Mouse (Mus musculus) intestine, embryonic 14.5 days (tissue): Measurements from ENCODE around the gene Vac14. TPM values are rescaled to one million over a fixed set of nuclear protein-coding genes. Genes with fewer than 3 reads are reported as not detected.

Experiments
- ATAC-seq: fragments of 200-750 bp; cut with Nextera tagmentation; replicated peaks from 2 replicates; pipeline ENCODE4 v1.8.0; 2017; ENCODE audit warnings: low read depth, moderate number of reproducible peaks, moderate TSS enrichment, moderate library complexity; ENCODE audit not compliant: low FRiP score, low TSS enrichment
- DNase-seq: peaks from one replicate; pipeline ENCODE4 v3.0.0-alpha.2; 2018; ENCODE audit warnings: low spot score
- H3K27ac ChIP-seq: fragments of 300-500 bp; sonication (generic); 2 replicates; pipeline ENCODE4 v1.5.1; 2014; ENCODE audit warnings: low read depth, mild to moderate bottlenecking, control low read depth
- H3K27me3 ChIP-seq: fragments of 300-500 bp; sonication (generic); replicated peaks from 2 replicates; pipeline ENCODE4 v1.6.1; 2014; ENCODE audit warnings: low read length, control low read depth; ENCODE audit not compliant: control insufficient read depth, insufficient read depth
- H3K36me3 ChIP-seq: fragments of 300-500 bp; sonication (generic); 2 replicates; pipeline ENCODE4 v1.6.1; 2014; ENCODE audit warnings: low read length, control low read depth; ENCODE audit not compliant: control insufficient read depth, insufficient read depth
- H3K4me1 ChIP-seq: fragments of 300-500 bp; sonication (generic); replicated peaks from 2 replicates; pipeline ENCODE4 v1.6.1; 2014; ENCODE audit warnings: low read length, control low read depth, mixed read lengths; ENCODE audit not compliant: control insufficient read depth, insufficient read depth
- H3K4me2 ChIP-seq: fragments of 300-500 bp; sonication (generic); 2 replicates; pipeline ENCODE4 v1.6.1; 2014; ENCODE audit warnings: low read length
- H3K4me3 ChIP-seq: fragments of 300-500 bp; sonication (generic); 2 replicates; pipeline ENCODE4 v1.5.1; 2014; ENCODE audit warnings: low read depth, low read length, control low read depth, mixed read lengths
- H3K9ac ChIP-seq: fragments of 300-500 bp; sonication (generic); 2 replicates; pipeline ENCODE4 v1.6.1; 2014; ENCODE audit warnings: mild to moderate bottlenecking, low read length
- H3K9me3 ChIP-seq: fragments of 300-500 bp; sonication (generic); 2 replicates; pipeline ENCODE4 v1.6.1; 2016; ENCODE audit warnings: low read length, control low read depth; ENCODE audit not compliant: control insufficient read depth
- WGBS: fragments of 180-500 bp; shearing (Covaris S2); extraction: QIAGEN DNeasy Blood & Tissue Kit; methylation state at CpG from one replicate; pipeline ENCODE4 v1.1.7; 2014; 5-methylcytosine and 5-hydroxymethylcytosine counted together
- polyA plus RNA-seq: library from polyadenylated mRNA; unstranded; fragments of >200 nt; fragmentation: Nextera tagmentation; extraction: Ambion mirVana; gene quantifications from 2 replicates; pipeline ENCODE4 v1.2.1, GENCODE M21; 2014

The Vac14 gene
- polyA plus RNA-seq, 1 experiment from 2014 or later, result 27.2 TPM

DNA sequence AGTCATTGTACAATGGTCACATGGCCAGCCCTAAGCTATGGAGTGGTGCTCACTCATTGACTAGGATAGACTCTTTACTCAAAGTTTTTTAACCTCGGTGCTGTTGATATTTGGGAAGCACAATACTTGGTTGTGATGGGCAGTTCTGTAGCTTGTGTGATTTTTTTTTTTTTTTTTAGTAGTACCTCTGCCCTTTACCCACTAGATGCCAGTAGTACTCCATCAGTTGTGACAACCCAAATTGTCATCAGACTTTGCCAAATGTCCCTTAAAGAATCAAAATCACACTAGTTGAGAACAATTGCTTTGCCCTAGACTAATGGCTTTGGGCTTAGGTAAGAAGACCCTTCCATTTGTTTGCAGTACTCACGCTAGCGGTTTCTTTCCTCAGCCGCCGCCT, 1.5 kb downstream of the Vac14 start:
- no peaks in the 10 kb centered on the region for H3K9me3 ChIP-seq
- DNase-seq (no peak), ATAC-seq (no peak)
- H3K4me1 ChIP-seq, result peaks cover 9% of the 10 kb centered on the region
- no peak overlapping the region for H3K9ac ChIP-seq
- no peak overlapping the region for H3K27ac ChIP-seq
- no peaks in the 10 kb centered on the region for H3K27me3 ChIP-seq
- 87% methylated on average over 5 of the region's 5 CpGs for WGBS
- H3K4me2 ChIP-seq, result peak overlapping the region; percentile 70
- H3K36me3 ChIP-seq, result no peaks in the 10 kb centered on the region
- no peak overlapping the region for H3K4me3 ChIP-seq

DNA sequence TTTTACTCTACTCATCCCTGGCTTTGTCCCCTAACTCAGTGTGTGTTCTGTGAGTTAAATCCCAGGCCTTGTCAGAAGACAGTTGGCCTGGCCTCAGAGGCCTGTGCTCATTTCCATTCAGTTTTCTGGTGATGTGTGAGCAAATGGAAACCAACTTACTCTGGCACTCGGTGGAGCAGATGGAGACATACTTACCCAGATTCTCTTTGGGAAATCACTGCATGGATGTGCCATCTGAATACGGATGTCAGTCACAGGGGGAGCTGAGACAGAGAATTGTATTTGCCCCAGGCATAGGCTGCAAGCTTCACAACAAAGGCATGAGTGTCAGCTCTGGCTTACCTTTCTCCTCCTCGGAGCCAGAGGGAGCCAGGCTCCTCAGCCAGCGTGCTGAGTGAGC, 8.0 kb downstream of the Vac14 start:
- Histone ChIP-seq H3K36me3 (no peaks in the 10 kb centered on the region), H3K4me1 (no peaks in the 10 kb centered on the region; the same call in 1 of the 2 replicates), H3K27ac (no peak overlapping the region), H3K4me2 (no peak overlapping the region), H3K9me3 (no peaks in the 10 kb centered on the region), H3K4me3 (no peak overlapping the region), H3K9ac (no peak overlapping the region), H3K27me3 (no peaks in the 10 kb centered on the region)
- no peak for ATAC-seq
- DNase-seq, result no peak
- 80% methylated on average over 4 of the region's 4 CpGs for WGBS

DNA sequence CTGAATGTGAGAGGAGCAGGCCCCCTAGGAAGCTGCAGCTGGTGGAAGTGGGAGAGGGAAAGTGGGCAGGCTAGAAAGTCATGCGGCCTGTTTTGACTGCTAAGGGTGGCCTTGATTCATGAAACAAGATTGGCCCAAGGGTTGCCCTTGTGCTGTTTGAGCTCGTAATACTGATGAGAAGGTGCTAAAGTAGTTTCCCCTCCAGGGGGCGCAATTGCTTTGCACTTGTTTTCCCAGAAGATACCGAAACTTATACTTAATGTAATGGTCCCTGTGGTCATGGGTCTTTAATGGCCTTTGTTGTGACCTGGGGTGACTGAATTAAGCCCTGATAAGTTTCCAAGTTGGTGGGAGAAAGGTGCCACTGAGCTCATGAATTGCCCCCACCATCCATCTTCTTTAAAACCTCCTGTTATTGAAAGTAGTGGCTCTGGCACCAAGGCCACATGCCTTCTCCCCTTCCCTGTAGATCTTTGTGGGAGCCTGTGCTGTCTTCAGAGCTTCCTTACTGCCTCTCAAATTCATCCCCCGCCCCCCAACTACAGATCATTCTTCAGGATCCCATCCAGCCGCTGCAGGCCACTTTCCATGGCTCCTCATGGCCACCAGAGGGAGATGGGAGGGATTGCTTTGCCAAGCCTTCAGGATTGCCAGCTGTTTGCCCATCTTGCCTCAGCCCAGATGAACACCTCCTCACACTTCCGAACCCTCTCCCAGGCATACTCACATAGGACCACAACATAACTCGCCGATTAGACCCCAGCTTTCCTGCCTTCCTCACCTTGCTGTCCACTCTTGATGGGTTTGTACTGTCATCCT, 11.1 kb downstream of the Vac14 start:
- Histone ChIP-seq H3K36me3 (peaks cover 26% of the 10 kb centered on the region), H3K9me3 (no peaks in the 10 kb centered on the region), H3K27ac (peak overlapping the region; percentile 24; the same call in 1 of the 2 replicates), H3K4me1 (no peaks in the 10 kb centered on the region; the same call in 1 of the 2 replicates), H3K9ac (no peak overlapping the region), H3K27me3 (no peaks in the 10 kb centered on the region), H3K4me2 (no peak overlapping the region), H3K4me3 (no peak overlapping the region)
- ATAC-seq (no peak), DNase-seq (peak; percentile 78)
- 64% methylated on average over 9 of the region's 9 CpGs for WGBS

DNA sequence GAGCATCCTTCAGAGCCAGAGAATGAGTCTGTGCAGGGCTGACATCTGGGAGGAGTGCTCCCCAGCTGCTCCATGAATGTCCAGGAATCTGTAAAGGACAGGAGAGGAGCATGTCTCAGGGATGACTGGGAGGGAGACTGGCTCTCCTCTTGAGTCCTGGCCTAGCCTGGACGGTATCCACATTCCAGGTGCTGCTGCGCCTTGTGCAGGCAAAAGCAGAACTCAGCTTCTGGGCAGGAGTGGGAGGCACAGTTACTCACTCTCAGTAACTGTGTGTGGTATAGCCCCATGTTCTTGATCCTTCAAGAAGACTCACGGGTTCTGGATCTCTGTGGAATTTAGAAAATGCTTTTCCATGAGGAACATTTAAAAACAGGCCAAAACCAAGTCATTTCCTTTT, 11.7 kb downstream of the Vac14 start:
- no peaks in the 10 kb centered on the region for H3K27me3 ChIP-seq
- peak overlapping the region; percentile 24; the same call in 1 of the 2 replicates for H3K27ac ChIP-seq
- H3K9me3 ChIP-seq, result no peaks in the 10 kb centered on the region
- no peak for DNase-seq
- ATAC-seq, result no peak
- H3K36me3 ChIP-seq, result peaks cover 31% of the 10 kb centered on the region
- H3K4me1 ChIP-seq, result no peaks in the 10 kb centered on the region; the same call in 1 of the 2 replicates
- H3K4me3 ChIP-seq, result no peak overlapping the region
- 84% methylated on average over 3 of the region's 3 CpGs for WGBS
- no peak overlapping the region for H3K9ac ChIP-seq
- no peak overlapping the region for H3K4me2 ChIP-seq

DNA sequence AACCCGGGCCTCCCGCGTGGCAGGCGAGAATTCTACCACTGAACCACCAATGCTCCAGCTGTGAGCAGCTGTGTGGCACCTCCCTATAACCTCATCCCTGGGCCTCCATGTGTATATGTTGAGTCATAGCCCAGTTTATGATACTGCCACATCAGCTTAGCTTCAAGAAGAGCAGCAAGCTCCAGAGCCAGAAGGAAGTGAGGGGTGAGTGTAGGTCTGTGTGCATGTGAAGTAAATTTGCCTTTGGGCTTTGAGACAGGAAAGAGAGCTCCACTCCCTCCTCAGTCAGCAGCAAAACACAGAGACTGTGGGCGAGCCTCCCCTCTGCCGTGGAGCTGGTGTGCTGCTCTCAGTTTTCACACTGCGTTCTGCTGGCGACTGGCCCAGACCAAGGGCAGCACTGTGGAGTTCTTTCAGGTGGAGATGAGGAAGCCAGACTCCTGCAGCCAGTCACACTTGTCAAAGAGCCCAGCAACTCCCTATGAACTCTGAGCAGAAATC, 12.2 kb downstream of the Vac14 start:
- no peak overlapping the region for H3K9ac ChIP-seq
- peak; percentile 57 for ATAC-seq
- peaks cover 36% of the 10 kb centered on the region for H3K36me3 ChIP-seq
- H3K4me1 ChIP-seq, result no peaks in the 10 kb centered on the region; the same call in 1 of the 2 replicates
- H3K4me2 ChIP-seq, result peak overlapping the region; percentile 20; the same call in 1 of the 2 replicates
- no peak overlapping the region for H3K4me3 ChIP-seq
- no peaks in the 10 kb centered on the region for H3K9me3 ChIP-seq
- H3K27ac ChIP-seq, result peak overlapping the region; percentile 69
- DNase-seq, result peak; percentile 87
- 65% methylated on average over 8 of the region's 8 CpGs for WGBS
- no peaks in the 10 kb centered on the region for H3K27me3 ChIP-seq

DNA sequence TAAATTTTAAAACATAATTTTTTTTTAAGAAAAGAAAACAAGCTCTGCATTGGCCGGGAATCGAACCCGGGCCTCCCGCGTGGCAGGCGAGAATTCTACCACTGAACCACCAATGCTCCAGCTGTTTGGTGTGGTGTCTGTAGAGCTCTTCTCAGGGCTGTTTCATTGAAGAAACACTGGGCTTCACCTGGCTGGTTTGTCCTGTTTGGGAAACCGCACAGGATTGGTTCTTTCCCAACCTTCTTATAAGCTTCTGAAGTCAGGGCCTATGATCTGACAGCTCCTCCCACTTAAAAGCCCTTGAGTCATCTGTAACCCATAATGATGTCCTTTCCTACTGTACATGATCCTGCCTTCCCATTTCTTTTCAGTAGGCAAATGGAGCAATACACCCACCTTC, 12.8 kb downstream of the Vac14 start:
- 89% methylated on average over 7 of the region's 7 CpGs for WGBS
- Histone ChIP-seq H3K27me3 (no peaks in the 10 kb centered on the region), H3K4me2 (no peak overlapping the region), H3K36me3 (peaks cover 42% of the 10 kb centered on the region), H3K9ac (no peak overlapping the region), H3K9me3 (no peaks in the 10 kb centered on the region), H3K27ac (peak overlapping the region; percentile 69), H3K4me1 (no peaks in the 10 kb centered on the region; the same call in 1 of the 2 replicates), H3K4me3 (no peak overlapping the region)
- DNase-seq (peak; percentile 65), ATAC-seq (no peak)

DNA sequence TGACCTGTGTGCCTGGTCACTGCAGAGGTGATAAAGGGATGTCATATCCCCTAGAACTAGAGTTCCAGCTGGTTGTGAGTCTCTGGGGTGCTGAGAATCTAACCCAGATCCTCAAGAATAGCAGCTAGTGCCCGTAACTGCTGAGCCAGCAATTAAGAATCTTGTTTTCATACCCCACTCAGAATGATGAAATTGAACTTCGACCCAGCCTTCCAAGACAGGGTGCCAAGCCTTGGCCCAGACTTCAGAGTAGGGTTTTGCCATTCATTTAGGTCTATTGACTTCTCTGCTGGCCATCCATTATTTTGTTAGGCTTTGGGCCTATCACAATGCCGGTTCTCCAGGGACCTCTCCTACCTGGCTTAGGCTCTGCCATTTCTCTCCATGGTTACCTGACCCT, 15.4 kb downstream of the Vac14 start:
- H3K9ac ChIP-seq, result no peak overlapping the region
- H3K27ac ChIP-seq, result no peak overlapping the region
- no peak for ATAC-seq
- no peak overlapping the region for H3K4me2 ChIP-seq
- 91% methylated on average over 3 of the region's 3 CpGs for WGBS
- no peaks in the 10 kb centered on the region for H3K9me3 ChIP-seq
- no peak overlapping the region for H3K4me3 ChIP-seq
- H3K4me1 ChIP-seq, result no peaks in the 10 kb centered on the region; the same call in 1 of the 2 replicates
- no peaks in the 10 kb centered on the region for H3K27me3 ChIP-seq
- H3K36me3 ChIP-seq, result peaks cover 60% of the 10 kb centered on the region
- DNase-seq, result no peak

DNA sequence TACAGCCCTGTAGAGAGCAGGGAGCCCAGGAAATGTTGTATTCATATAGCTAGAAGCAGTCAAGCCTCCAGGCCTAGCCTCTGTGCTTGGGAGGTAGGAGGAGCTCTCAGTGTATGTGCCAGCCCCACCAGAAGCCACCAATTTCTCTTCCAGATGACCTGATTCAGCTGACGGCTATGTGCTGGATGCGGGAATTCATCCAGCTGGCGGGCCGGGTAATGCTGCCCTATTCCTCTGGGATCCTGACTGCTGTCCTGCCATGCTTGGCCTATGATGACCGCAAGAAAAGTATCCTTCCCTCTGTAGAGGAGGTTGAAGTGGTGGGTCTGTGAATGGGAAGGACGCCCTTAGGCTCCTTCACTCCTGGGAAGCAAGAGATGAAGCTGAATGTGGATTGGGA, 17.8 kb downstream of the Vac14 start:
- Histone ChIP-seq H3K9me3 (no peaks in the 10 kb centered on the region), H3K9ac (no peak overlapping the region), H3K4me1 (no peaks in the 10 kb centered on the region; the same call in 1 of the 2 replicates), H3K27ac (no peak overlapping the region), H3K4me2 (no peak overlapping the region), H3K27me3 (no peaks in the 10 kb centered on the region), H3K36me3 (peaks cover 66% of the 10 kb centered on the region), H3K4me3 (no peak overlapping the region)
- ATAC-seq (no peak), DNase-seq (no peak)
- WGBS, result 92% methylated on average over 6 of the region's 6 CpGs
